Mouse (Mus musculus) right cerebral cortex, adult 2 months (tissue): ENCODE data around the gene Stambp.

Experiments
- DNase-seq, 2 experiments: peaks; one replicate each; pipeline ENCODE4 v3.0.0; 2021 to 2022; ENCODE audit warnings: low spot score in 2 of 2

The Stambp gene

GRCm38 (mm10) chr6:83501524-83502310 is 70.8 kb downstream of the Stambp start:
- no peak for DNase-seq

- DNase-seq, result no peak
Observed at GRCm38 (mm10) chr6:83500462-83500861, 72.1 kb downstream of the Stambp start.

- peak in 1 of 2 experiments; percentile 53 for DNase-seq
Observed at GRCm38 (mm10) chr6:83499078-83499477, 73.5 kb downstream of the Stambp start.

GRCm38 (mm10) chr6:83496753-83497710 is 75.5 kb downstream of the Stambp start:
- no peak for DNase-seq

- DNase-seq, result no peak
Observed at GRCm38 (mm10) chr6:83496009-83496752, 76.3 kb downstream of the Stambp start.
